Mouse (Mus musculus) CH12.LX (cell line): Measurements from ENCODE around the gene 2810408A11Rik. TPM values are rescaled to one million over a fixed set of nuclear protein-coding genes. Genes with fewer than 3 reads are reported as not detected.

ENCODE experiments used
- DNase-seq: peaks from one replicate; pipeline ENCODE4 v3.0.0-alpha.2; 2013; ENCODE audit errors: extremely low read depth
- H3K27ac ChIP-seq: 2 replicates; pipeline ENCODE4 v1.5.1; 2012; ENCODE audit warnings: low read depth, mild to moderate bottlenecking, control low read depth, moderate library complexity; ENCODE audit not compliant: insufficient read depth
- H3K27me3 ChIP-seq: replicated peaks from 2 replicates; pipeline ENCODE3; 2012; ENCODE audit warnings: inconsistent platforms
- H3K36me3 ChIP-seq, 2 experiments: replicated peaks in 1 of 2; 2 replicates each; pipeline versions ENCODE3 to v1.6.1; 2012; ENCODE audit warnings: inconsistent platforms in 1 of 2, low read length in 1 of 2, mild to moderate bottlenecking in 1 of 2, mixed read lengths in 1 of 2, moderate library complexity in 1 of 2; ENCODE audit not compliant: control insufficient read depth in 1 of 2, insufficient read depth in 1 of 2
- H3K4me1 ChIP-seq, 2 experiments: 2 replicates each; pipeline ENCODE4 v1.6.1; 2012; ENCODE audit warnings: inconsistent platforms in 1 of 2, moderate library complexity in 1 of 2; ENCODE audit not compliant: insufficient read depth in 2 of 2, control insufficient read depth in 1 of 2
- H3K4me2 ChIP-seq: 2 replicates; pipeline ENCODE4 v1.6.1; 2012; ENCODE audit warnings: low read depth, mild to moderate bottlenecking, control low read depth; ENCODE audit not compliant: poor library complexity, insufficient read depth, severe bottlenecking
- H3K4me3 ChIP-seq, 3 experiments: fragments of 150-350 bp in 1 of 3; sonication (generic) in 1 of 3; replicated peaks in 1 of 3; 2 replicates each; pipeline versions ENCODE3 to v1.5.1; 2011 to 2012; ENCODE audit warnings: low read depth in 2 of 3, low read length in 2 of 3, mild to moderate bottlenecking in 2 of 3, moderate library complexity in 2 of 3, control low read depth in 1 of 3, improper control_type of control experiment in 1 of 3, inconsistent platforms in 1 of 3, mixed read lengths in 1 of 3; ENCODE audit not compliant: poor library complexity in 1 of 3
- H3K79me2 ChIP-seq: replicated peaks from 2 replicates; pipeline ENCODE4 v1.6.1; 2012; ENCODE audit warnings: mild to moderate bottlenecking, moderate library complexity; ENCODE audit not compliant: control insufficient read depth, poor library complexity, insufficient read depth, severe bottlenecking; ENCODE audit errors: extremely low read depth
- H3K9ac ChIP-seq: 2 replicates; pipeline ENCODE4 v1.6.1; 2012; ENCODE audit warnings: low read depth, mild to moderate bottlenecking, control low read depth, moderate library complexity; ENCODE audit not compliant: insufficient read depth
- H3K9me3 ChIP-seq: replicated peaks from 2 replicates; pipeline ENCODE3; 2012; ENCODE audit warnings: low read length, inconsistent platforms, mixed read lengths
- CHD1 ChIP-seq: IDR thresholded peaks from 2 replicates; pipeline ENCODE4 v1.6.1; 2012; ENCODE audit warnings: low read depth, low read length, improper control_type of control experiment, inconsistent platforms
- CHD2 ChIP-seq: IDR thresholded peaks from 2 replicates; pipeline ENCODE4 v1.6.1; 2011; ENCODE audit warnings: low read length, improper control_type of control experiment
- CTCF ChIP-seq, 2 experiments: IDR thresholded peaks in 1 of 2; conservative IDR thresholded peaks in 1 of 2; 2 replicates each; pipeline ENCODE4 v1.5.1; 2011 to 2012; ENCODE audit warnings: low read depth in 2 of 2, low read length in 2 of 2, improper control_type of control experiment in 1 of 2, inconsistent platforms in 1 of 2, mild to moderate bottlenecking in 1 of 2, moderate library complexity in 1 of 2
- E2F4 ChIP-seq: IDR thresholded peaks from 2 replicates; pipeline ENCODE4 v1.6.1; 2011; ENCODE audit warnings: low read depth, low read length, improper control_type of control experiment; ENCODE audit not compliant: insufficient replicate concordance
- ELF1 ChIP-seq: IDR thresholded peaks from 2 replicates; pipeline ENCODE4 v1.6.1; 2014; ENCODE audit warnings: low read depth, mild to moderate bottlenecking, inconsistent platforms, low read length, improper control_type of control experiment
- EP300 ChIP-seq: IDR thresholded peaks from 2 replicates; pipeline ENCODE4 v1.6.1; 2011; ENCODE audit warnings: low read length, improper control_type of control experiment
- ETS1 ChIP-seq: conservative IDR thresholded peaks from 2 replicates; pipeline ENCODE4 v1.6.1; 2012; ENCODE audit warnings: low read depth, mild to moderate bottlenecking, inconsistent platforms, low read length, improper control_type of control experiment, moderate library complexity
- HCFC1 ChIP-seq: IDR thresholded peaks from 2 replicates; pipeline ENCODE4 v1.6.1; 2012; ENCODE audit warnings: low read depth, mild to moderate bottlenecking, inconsistent platforms, low read length, improper control_type of control experiment
- IRF4 ChIP-seq: IDR thresholded peaks from 2 replicates; pipeline ENCODE4 v1.6.1; 2014; ENCODE audit warnings: low read depth, mild to moderate bottlenecking, inconsistent platforms, low read length, improper control_type of control experiment
- KAT2A ChIP-seq: IDR thresholded peaks from 2 replicates; pipeline ENCODE4 v1.6.1; 2012; ENCODE audit warnings: low read length, improper control_type of control experiment, inconsistent platforms; ENCODE audit not compliant: insufficient replicate concordance
- MAFK ChIP-seq: IDR thresholded peaks from 2 replicates; pipeline ENCODE4 v1.6.1; 2011; ENCODE audit warnings: low read length, improper control_type of control experiment; ENCODE audit not compliant: insufficient replicate concordance
- MAX ChIP-seq: IDR thresholded peaks from 2 replicates; pipeline ENCODE4 v1.6.1; 2011; ENCODE audit warnings: low read length, improper control_type of control experiment
- MEF2A ChIP-seq: IDR thresholded peaks from 2 replicates; pipeline ENCODE4 v1.6.1; 2014; ENCODE audit warnings: low read depth, mild to moderate bottlenecking, inconsistent platforms, low read length, improper control_type of control experiment, borderline replicate concordance
- MYC ChIP-seq: IDR thresholded peaks from 2 replicates; pipeline ENCODE4 v1.6.1; 2011; ENCODE audit warnings: low read depth, mild to moderate bottlenecking, improper control_type of control experiment, low read length
- NELFE ChIP-seq: IDR thresholded peaks from 2 replicates; pipeline ENCODE4 v1.6.1; 2011; ENCODE audit warnings: low read depth, low read length, improper control_type of control experiment
- NRF1 ChIP-seq: IDR thresholded peaks from 2 replicates; pipeline ENCODE4 v1.6.1; 2014; ENCODE audit warnings: low read depth, mild to moderate bottlenecking, inconsistent platforms, low read length, improper control_type of control experiment, moderate library complexity
- PAX5 ChIP-seq: IDR thresholded peaks from 2 replicates; pipeline ENCODE4 v1.6.1; 2012; ENCODE audit warnings: low read length, inconsistent platforms, mixed read lengths
- POLR2AphosphoS2 ChIP-seq: IDR thresholded peaks from 2 replicates; pipeline ENCODE4 v1.6.1; 2011; ENCODE audit warnings: low read depth, low read length, improper control_type of control experiment
- SIN3A ChIP-seq: IDR thresholded peaks from 2 replicates; pipeline ENCODE4 v1.6.1; 2012; ENCODE audit warnings: low read length, improper control_type of control experiment, inconsistent platforms
- TBP ChIP-seq: conservative IDR thresholded peaks from 2 replicates; pipeline ENCODE4 v1.6.1; 2011; ENCODE audit warnings: low read depth, low read length, improper control_type of control experiment
- TCF12 ChIP-seq: IDR thresholded peaks from 2 replicates; pipeline ENCODE4 v1.6.1; 2014; ENCODE audit warnings: low read depth, mild to moderate bottlenecking, inconsistent platforms, low read length, improper control_type of control experiment
- UBTF ChIP-seq: IDR thresholded peaks from 2 replicates; pipeline ENCODE4 v1.6.1; 2012; ENCODE audit warnings: low read depth, mild to moderate bottlenecking, inconsistent platforms, low read length, improper control_type of control experiment, moderate library complexity
- USF1 ChIP-seq: IDR thresholded peaks from 2 replicates; pipeline ENCODE4 v1.6.1; 2014; ENCODE audit warnings: low read depth, mild to moderate bottlenecking, inconsistent platforms, low read length, improper control_type of control experiment
- ZC3H11A ChIP-seq: IDR thresholded peaks from 2 replicates; pipeline ENCODE4 v1.6.1; 2012; ENCODE audit warnings: low read depth, mild to moderate bottlenecking, inconsistent platforms, low read length, improper control_type of control experiment
- ZMIZ1 ChIP-seq: IDR thresholded peaks from 2 replicates; pipeline ENCODE4 v1.6.1; 2012; ENCODE audit warnings: low read depth, mild to moderate bottlenecking, inconsistent platforms, low read length, improper control_type of control experiment
- ZNF384 ChIP-seq: IDR thresholded peaks from 2 replicates; pipeline ENCODE4 v1.6.1; 2012; ENCODE audit warnings: low read depth, low read length, improper control_type of control experiment, inconsistent platforms
- dilution Hi-C: fragments of 300-500 bp; cut with MboI; formaldehyde crosslinking; loops from 2 replicates; pipeline ENCODE4 v1.14.3; 2020; ENCODE audit warnings: low sequenced_read_pairs; ENCODE audit not compliant: extremely low pct_unique_long_range_greater_than_20kb, extremely low pct_ligation_motif_present
- in situ Hi-C: fragments of 300-500 bp; cut with MboI; formaldehyde crosslinking; loops from 3 replicates; pipeline ENCODE4 v1.14.3; 2019; ENCODE audit warnings: low sequenced_read_pairs, low pct_ligation_motif_present, low pct_unique_long_range_greater_than_20kb, mixed read lengths
- polyA plus RNA-seq: library from polyadenylated mRNA; unstranded; fragments of >175 nt; gene quantifications from 2 replicates; pipeline ENCODE4 v1.2.1, GENCODE M21; 2012; ENCODE audit warnings: low read depth; ENCODE audit not compliant: insufficient read length
- total RNA-seq, 2 experiments: library from RNA; depleted of rRNA; stranded (reverse); fragments of 300-350 nt in 1 of 2; fragments of >200 nt in 1 of 2; gene quantifications; 2 replicates each; pipeline ENCODE4 v1.2.3; 2012 to 2014

The 2810408A11Rik gene
- total and polyA plus RNA-seq, 3 experiments = 0.33 to 0.86 (median 0.59) TPM

DNA sequence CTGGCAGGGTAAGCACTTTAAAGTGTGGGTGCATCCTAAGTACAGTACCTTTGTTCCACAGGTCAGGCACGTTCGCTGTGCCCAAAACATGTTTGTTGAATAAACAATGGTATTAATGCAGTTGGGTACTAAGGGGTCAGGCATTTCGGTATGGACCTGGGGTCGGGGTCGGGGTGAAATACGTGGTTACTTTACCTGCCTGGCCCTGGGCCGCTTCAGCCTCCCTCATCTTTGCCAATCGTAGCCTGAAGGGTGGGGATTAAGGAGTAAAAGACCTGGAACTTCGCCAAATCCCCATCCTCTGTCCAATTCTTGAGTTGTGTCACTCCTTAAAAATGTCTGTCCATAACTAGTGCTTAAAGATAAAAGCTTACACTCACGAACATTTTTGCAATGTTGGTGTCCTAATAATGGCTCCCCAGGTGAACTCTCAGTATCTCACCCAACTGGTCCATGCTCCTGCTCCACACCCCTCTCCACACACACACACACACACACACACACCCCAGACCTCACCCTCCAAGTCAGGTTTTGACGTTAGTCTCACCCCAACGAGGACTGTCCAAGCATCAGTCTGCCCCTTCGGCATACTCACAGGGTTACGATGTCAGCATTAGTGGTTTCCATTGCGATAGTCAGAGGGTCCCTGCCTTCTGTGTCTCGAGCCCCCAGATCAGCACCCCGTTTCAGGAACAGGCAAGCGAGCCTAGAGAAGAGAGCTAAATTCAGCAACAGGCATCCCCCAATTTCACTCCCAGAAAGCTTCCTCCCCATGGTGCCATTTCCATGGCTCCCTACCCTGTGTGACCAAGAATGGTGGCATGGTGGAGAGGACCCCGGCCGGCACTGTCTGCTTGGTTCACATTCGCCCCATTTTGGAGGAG is 18.8 kb downstream of the 2810408A11Rik start:
- Histone ChIP-seq H3K27ac (peak overlapping the region; percentile 23), H3K9me3 (peaks cover 10% of the 10 kb centered on the region), H3K4me2 (peak overlapping the region; percentile 41), H3K9ac (peak overlapping the region; percentile 9; the same call in 1 of the 2 replicates), H3K27me3 (no peaks in the 10 kb centered on the region), H3K79me2 (no peaks in the 10 kb centered on the region), H3K36me3 (peaks cover 21 to 70% of the 10 kb centered on the region in 2 experiments), H3K4me3 (peak overlapping the region in 2 of 3 experiments; percentile 32 to 50), H3K4me1 (peaks cover 21 to 47% of the 10 kb centered on the region in 2 experiments)
- dilution Hi-C loops = no loop called here
- no peak for DNase-seq
- TF ChIP-seq KAT2A (no peak), ZMIZ1 (no peak), IRF4 (no peak), EP300 (no peak), CHD2 (no peak), NELFE (no peak), SIN3A (no peak), HCFC1 (no peak), PAX5 (no peak), ELF1 (no peak), MYC (no peak), ZC3H11A (no peak), TBP (no peak), CHD1 (no peak), MAX (no peak), TCF12 (no peak)
- in situ Hi-C loops = loop anchor here (5.0 kb wide), 1 partner anchor 35 kb away; no protein-coding TSS in a partner anchor

DNA sequence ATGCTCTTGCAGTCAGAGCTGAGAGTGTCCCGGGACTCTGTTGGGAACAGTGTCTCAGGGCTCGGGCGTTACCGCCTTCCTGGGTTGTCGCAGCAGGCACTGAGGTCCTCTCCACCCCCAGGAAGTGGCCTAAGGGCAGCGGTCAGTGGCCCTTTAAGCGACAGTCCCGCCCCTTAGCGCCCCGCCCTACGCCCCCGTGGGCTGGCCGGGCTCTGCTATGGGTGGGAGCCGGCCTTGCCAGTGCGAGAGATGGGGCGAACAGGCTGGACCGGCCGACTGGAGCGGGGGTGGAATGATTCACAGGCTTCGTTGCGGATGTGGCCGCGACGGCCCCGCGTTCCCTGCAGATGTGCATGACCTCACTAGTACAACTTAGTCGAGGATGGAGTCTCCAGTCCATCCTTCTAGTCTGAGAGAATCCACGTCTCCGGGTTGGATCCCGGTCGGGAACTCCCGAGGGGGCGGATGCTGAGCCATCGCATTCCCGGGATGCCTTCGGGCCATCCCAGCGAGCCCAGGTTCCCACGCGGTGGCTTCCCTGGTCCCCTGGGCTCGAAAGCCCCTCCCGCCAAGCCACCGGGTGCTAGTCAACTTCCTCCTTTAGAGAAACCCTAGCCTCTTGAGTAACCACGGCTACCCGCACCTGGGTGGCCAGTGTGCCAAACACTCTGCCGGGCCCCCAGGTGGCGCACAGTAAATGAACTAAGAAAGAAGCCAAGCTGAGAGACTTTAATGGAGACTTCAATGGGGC is 19.8 kb downstream of the 2810408A11Rik start, which contains the start of gene Kctd11:
Gene Kctd11, minus strand, starts transcription at position 554 of the 751 bp plus-strand sequence.
- in situ Hi-C loops = loop anchor here (5.0 kb wide), 1 partner anchor 36 kb away; no protein-coding TSS in a partner anchor
- Histone ChIP-seq H3K27ac (peak within 1 kb of the TSS; percentile 63), H3K4me2 (peak within 1 kb of the TSS; percentile 41), H3K36me3 (peaks cover 18 to 60% of the 10 kb centered on the region in 2 experiments), H3K4me3 (peak within 1 kb of the TSS; percentile 50 to 74 (median 57)), H3K27me3 (no peaks in the 10 kb centered on the region), H3K79me2 (no peaks in the 10 kb centered on the region), H3K9me3 (peaks cover 10% of the 10 kb centered on the region), H3K4me1 (peaks cover 21 to 56% of the 10 kb centered on the region in 2 experiments), H3K9ac (peak within 1 kb of the TSS; percentile 56)
- dilution Hi-C loops = no loop called here
- DNase-seq = peak; percentile 95
- no peak for TF ChIP-seq POLR2AphosphoS2
- TF ChIP-seq NELFE = peak; percentile 74
- no peak for TF ChIP-seq ZNF384
- TF ChIP-seq SIN3A = peak; percentile 83
- no peak for TF ChIP-seq ETS1
- TF ChIP-seq MYC = 0 out of 2 replicates have a peak, but pooled peaks have one; percentile 36
- TF ChIP-seq UBTF = peak; percentile 22
- TF ChIP-seq MEF2A = peak; percentile 65; the same call in 1 of the 2 replicates
- TF ChIP-seq CTCF (conservative IDR thresholded peaks at IDR 0.05 in 1 of 2, IDR thresholded peaks at IDR 0.05 in 1 of 2; ENCODE audit: low read depth in 2 of 2, low read length in 2 of 2) = peak in 1 of 2 experiments; percentile 89; a peak in 2 of 4 replicates
- TF ChIP-seq CHD1 = no peak
- TF ChIP-seq NRF1 = peak; percentile 19; the same call in 1 of the 2 replicates
- TF ChIP-seq HCFC1 = peak; percentile 50
- no peak for TF ChIP-seq E2F4
- no peak for TF ChIP-seq CHD2
- no peak for TF ChIP-seq USF1
- TF ChIP-seq MAFK = no peak
- TF ChIP-seq PAX5 = no peak
- TF ChIP-seq TBP = 0 out of 2 replicates have a peak, but pooled peaks have one; percentile 19
- peak; percentile 78 for TF ChIP-seq TCF12
- peak; percentile 73 for TF ChIP-seq ZMIZ1
- peak; percentile 90 for TF ChIP-seq ELF1
- TF ChIP-seq KAT2A = no peak
